Mouse (Mus musculus) splenic B cell, adult 2 months (primary cell): ENCODE results near the gene Syn3.

ENCODE experiments used
- DNase-seq: peaks from one replicate; pipeline ENCODE4 v3.0.0-alpha.2; 2011; ENCODE audit warnings: low read depth, low spot score
- H3K27me3 ChIP-seq: 2 replicates; pipeline ENCODE4 v1.6.1; 2012; ENCODE audit warnings: mild to moderate bottlenecking, low read length, moderate library complexity, mixed read lengths; ENCODE audit not compliant: control insufficient read depth, poor library complexity, insufficient read depth, severe bottlenecking
- H3K36me3 ChIP-seq: 2 replicates; pipeline ENCODE4 v1.6.1; 2012; ENCODE audit warnings: mild to moderate bottlenecking, low read length, moderate library complexity, mixed read lengths; ENCODE audit not compliant: control insufficient read depth, poor library complexity, insufficient read depth, severe bottlenecking

Gene Syn3

DNA sequence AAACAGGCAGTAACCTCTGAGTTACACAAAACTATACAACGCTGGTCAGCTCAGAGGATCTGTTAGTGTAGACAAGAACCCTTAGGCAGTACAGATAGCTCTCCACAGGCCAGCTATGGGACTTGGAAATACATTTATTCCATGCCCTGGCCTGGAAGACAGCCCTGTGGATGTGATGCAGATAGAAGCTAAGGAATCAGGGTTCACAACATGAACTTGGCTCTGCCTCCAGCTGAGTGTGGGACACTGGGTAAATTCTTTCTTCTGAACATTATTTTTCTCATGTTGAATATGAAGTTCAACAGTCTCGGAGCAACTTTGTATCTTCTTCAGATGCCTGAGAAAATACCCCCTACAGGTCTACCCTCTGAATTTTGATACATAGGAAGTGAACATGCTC is 201.4 kb downstream of the Syn3 start:
- no peak for DNase-seq
- Histone ChIP-seq H3K27me3 (no peaks in the 10 kb centered on the region), H3K36me3 (no peaks in the 10 kb centered on the region)

DNA sequence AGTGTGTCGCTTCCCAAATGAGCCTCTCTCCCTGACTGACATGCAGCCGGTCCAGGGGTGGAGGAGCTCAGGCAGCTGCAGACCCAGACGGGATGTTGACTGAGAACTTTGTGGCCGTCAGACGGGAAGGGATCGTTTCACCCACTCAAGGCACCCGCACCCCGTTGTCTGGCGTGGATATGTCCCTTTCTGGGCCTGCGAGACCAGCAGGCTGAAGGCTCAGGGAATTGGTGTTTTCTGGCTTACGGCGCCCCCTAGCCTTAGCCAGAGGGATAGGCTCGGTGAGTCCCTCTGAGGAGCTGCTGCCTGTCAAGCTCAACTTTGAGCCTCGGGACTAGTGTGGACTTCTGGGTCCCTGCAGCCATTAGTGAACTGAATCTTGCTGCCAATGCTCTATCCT is 202.6 kb downstream of the Syn3 start:
- H3K36me3 ChIP-seq = no peaks in the 10 kb centered on the region
- no peaks in the 10 kb centered on the region for H3K27me3 ChIP-seq
- peak; percentile 51 for DNase-seq

DNA sequence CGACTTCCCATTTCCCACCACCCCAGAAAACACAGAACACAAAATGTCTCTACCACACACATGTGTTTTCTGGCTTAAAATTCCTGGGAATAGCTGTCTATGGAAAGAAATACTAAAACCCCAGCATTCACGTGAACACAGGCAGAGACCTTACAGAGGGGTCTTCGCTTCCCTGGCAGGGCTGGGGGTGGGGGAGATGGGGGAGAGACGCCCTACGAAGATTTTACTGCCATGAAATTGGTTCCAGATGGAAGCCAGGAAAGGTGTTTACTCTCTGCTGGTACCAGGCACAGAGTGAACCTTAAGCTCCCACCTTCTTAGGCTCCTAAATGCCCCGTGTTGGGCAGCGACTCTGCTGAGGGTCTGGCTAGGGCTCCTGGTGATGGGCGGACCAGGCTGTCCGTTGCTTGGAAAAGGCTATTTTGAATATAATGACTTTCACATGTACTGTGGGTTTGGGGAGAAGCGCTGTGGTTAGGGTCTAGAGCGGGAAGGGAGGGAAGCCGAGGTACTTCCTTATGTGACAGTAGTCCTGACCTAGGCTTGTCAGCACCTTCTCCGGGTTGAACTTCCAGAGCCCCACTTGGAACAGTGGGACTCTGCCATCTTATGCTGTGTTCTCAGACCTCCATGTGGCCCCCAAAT is 203.1 kb downstream of the Syn3 start:
- Histone ChIP-seq H3K36me3 (no peaks in the 10 kb centered on the region), H3K27me3 (no peaks in the 10 kb centered on the region)
- DNase-seq = peak; percentile 0

DNA sequence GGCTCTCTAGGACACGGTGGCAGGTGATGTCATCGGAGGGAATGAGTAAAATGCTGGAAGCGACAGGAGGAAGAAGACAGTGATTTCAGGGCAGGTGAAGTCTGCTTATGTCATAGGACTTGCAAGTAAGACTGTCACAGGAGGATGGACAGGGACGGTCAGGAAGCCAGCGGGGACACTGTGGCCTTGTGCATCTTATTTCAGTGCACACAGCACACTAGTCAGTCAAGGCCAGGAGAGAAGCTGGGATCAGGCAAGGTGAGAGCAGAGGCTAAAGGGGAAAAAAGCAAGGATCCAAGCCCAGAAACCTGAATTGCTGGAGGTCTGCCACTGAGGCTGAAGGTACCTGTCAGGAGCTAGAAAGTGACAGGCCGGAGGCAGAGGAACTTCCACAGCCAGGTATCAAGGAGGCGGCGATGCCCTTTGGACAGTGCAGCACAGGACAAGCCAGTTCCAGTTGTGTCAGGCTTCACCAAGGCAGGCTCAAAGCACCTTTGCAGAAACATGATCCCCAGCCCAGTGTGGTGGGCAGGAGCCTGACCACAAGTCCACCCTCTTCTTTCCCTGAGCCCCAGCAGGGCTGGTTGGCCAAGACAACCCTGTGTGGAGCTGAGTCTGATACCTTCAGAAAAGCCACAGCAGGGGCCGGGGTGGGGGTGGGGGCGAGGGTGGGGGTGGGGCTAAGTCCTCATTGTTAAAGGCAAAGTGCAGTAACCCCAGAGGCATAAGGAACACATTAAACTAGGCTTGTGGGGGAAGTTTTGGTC is 203.9 kb downstream of the Syn3 start:
- no peak for DNase-seq
- no peaks in the 10 kb centered on the region for H3K27me3 ChIP-seq
- no peaks in the 10 kb centered on the region for H3K36me3 ChIP-seq

DNA sequence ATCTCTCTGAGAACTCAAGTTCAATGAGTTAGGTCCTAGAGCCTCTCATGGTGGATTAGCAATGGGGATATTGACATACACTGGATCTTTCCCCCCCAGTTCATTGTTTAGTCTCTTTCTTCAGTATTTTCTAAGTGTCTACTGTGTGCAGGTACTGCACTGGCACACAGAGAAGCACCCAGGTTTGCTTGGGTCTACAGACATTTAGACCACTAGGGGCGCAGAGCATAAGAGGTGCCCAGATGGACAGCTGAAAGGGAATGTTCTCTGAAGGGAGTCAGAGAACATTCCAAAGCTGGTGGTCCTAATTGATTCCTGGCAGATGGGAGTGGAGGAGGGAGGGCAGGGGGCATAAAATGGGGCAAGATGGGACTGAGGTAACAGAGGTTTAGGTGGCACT is 204.8 kb downstream of the Syn3 start:
- no peaks in the 10 kb centered on the region for H3K36me3 ChIP-seq
- H3K27me3 ChIP-seq = no peaks in the 10 kb centered on the region
- DNase-seq = no peak

DNA sequence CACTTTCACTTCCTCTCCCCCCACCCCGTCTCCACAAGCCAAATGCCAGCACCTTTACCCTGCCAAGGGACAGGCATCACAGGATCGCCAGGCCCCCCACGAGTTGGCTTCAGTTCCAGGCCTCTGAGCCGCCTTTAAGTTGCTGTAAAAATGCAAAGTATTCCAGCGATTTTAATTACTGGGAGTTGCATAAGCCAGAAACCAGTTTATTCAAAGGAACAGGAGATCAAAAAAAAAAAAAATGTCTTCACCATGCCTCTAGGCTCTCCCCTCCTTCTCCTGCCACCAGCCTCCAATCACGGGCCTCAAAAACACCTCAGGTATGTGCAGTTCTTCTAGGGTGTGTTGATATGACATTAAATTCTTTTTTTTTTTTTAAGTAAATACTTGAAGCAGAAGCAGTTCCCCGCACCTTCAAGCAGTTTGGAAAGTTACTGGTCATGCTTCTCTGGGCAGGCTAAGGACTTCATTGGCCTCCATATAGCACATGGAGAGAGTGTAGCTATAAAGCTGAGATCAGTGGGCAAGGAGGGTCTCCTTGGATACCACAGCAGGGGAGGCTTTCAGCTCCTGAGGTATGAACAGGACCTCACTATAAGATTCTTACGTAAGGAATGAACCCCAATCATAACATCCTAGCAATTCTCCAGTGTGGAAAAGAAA is 208.5 kb downstream of the Syn3 start:
- Histone ChIP-seq H3K36me3 (no peaks in the 10 kb centered on the region), H3K27me3 (no peaks in the 10 kb centered on the region)
- no peak for DNase-seq

DNA sequence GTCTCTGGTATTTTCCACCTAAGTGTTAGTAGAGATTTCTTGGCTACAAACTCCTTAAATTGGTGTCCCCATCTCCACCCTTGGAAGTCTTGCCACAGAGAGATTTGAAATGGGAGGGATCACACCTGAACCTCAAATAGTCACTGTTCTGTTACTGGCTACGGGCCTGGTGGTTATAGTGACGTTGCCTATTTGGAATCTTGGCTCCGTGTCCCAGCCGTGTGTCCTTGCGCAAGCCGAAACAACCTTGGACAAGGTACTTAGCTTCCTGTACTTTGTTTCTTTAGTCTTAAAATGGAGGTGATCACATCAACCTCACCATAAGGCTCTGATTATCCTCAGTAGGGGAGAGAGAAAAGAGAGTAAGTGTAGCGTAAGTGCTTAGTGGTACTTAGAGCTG is 212.2 kb downstream of the Syn3 start:
- H3K27me3 ChIP-seq = no peaks in the 10 kb centered on the region
- no peak for DNase-seq
- no peaks in the 10 kb centered on the region for H3K36me3 ChIP-seq

DNA sequence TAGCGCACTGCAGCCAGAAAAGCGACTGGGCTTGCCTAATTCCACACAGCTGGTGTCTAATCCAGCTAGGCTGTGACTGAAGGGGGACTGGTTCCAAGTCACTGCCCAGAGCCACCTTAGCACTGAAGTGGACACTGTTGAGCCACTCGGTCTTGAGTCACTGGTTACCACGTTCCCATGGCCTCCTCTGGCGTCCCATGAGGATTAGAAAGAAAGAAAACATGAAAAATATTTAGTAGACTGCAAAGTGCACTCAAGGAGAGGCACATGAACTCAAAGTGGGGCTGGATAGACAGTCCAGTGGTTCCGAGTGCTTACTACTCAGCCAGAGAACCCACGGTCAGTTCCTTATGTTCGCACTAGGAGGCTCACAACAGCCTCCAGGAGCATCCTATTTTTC is 217.5 kb downstream of the Syn3 start:
- DNase-seq = no peak
- Histone ChIP-seq H3K36me3 (no peaks in the 10 kb centered on the region), H3K27me3 (no peaks in the 10 kb centered on the region)

DNA sequence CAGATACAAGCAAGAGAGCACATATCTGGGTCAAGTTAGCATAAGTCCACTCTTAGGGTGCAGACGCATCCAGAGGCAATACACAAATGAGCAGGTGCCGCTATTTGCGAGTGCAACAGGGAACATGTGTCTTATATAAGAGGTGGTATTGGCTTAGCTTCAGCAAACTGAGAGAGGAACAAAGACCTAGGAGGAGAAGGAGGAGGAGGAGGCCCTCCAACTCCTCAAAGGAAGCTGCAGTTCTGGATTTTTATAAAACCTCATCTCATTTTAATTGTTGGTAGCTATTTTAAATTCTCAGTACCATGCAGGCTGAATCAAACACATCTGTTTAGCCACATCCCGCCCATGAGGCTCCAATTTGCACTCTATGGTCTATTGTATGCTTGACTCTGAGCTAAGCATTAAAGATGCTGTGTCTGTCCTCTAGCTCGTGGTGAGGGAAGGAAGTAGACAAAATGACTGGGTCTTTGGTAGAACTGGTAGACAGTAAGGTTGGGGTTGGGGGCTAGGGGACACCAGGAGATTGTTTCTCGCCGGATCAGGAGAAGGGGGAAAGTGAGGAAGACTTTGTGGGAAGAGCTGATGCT is 219.0 kb downstream of the Syn3 start:
- no peaks in the 10 kb centered on the region for H3K36me3 ChIP-seq

DNA sequence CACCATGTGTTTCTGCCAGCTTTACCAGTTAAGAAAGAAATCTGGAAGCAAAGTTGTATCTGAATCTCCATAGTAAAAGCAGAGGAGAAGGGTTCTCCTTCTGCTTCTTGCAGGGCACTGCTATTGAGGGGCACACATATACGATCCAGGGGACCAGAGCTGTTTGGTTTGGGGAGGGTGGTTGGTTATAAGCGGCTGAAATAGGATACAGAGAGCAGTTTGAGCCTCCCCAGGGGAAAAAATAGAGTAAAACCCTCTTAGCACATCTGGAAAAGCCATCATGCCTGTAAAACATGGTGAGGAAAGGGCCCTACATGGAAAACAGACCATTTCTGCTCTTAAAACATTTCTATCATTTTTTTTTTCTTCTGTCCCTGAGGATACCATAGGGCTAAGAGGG is 220.2 kb downstream of the Syn3 start:
- no peak for DNase-seq
- Histone ChIP-seq H3K27me3 (no peaks in the 10 kb centered on the region), H3K36me3 (no peaks in the 10 kb centered on the region)

More for the DNA sequence above, 219.0 kb downstream of the Syn3 start:
- no peaks in the 10 kb centered on the region for H3K27me3 ChIP-seq
- no peak for DNase-seq

DNA sequence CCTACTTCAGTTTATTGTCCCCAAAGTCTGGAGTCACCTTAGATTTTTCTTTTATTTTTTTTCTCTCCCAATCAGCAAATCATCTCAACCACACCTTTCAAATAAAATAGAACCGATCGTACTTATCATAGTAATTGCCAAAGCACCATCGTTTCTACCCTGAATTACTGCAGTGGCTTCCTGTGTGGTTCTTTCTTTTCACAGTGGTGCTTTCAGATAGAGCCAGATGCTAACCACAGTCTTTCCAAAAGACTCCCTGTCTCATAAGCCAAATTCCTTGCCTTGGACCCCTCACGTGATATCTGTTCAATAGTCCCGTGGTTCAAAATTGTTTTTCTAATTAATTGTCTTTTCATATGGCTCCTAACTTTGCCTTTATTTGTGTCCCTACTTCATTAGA is 221.4 kb downstream of the Syn3 start:
- no peaks in the 10 kb centered on the region for H3K27me3 ChIP-seq
- no peaks in the 10 kb centered on the region for H3K36me3 ChIP-seq
- no peak for DNase-seq

DNA sequence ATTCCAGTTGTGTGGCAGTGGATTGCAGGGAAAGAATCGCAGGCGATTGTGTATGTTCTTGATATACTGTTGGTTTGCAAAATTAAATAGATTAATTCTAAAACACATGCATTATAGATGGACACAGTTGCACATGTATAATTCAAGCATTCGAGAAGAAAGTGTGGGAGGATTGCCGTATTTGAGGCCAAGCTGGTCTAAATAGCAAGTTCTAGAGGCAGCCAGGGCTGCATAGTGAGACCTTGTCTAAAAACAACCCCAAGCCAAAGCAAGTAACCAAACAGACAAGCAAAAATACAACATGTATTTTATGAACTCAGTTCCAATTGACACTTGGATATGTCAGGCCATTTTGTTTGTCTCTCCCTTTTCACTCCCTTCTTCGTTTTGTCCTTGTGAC is 223.1 kb downstream of the Syn3 start:
- no peak for DNase-seq
- H3K36me3 ChIP-seq = no peaks in the 10 kb centered on the region
- H3K27me3 ChIP-seq = no peaks in the 10 kb centered on the region

DNA sequence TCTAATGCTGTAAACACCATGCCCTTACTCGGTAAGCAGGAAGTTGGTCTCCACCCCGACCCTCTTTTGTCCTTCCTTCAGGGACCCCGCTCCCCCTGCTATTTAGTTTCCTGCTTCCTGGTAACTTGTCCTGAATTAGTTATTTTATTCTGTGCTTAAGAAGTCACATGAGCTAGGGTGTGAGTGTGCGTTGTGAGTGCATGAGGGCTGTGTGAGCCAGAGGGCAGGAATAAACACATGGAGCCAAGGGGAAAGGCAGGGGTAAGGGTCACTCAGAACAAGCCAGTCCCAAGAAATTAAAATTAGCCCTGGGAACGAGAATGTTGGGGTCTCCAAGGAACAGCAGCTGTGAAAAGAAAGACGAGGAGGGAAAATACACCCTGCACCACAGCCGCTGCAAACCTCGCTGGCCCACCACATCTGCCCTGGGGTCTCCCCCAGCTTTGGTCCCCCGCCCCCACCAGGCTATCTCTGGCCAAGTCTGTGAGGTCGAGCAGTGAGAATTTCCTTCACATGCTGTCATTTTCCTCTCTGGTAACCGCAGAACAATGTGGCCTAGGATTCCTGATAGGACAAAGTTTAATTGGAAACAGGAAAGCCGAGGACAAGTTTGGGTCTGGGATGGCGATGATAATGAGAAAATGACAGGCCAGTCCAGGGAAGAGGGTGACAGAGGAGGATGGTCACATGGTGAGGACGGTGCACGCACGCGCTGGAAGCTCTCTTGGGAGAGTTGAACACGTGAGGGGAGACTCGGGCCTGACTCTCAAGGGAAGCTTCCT is 225.1 kb downstream of the Syn3 start:
- Histone ChIP-seq H3K27me3 (no peaks in the 10 kb centered on the region), H3K36me3 (no peaks in the 10 kb centered on the region)
- DNase-seq = no peak

DNA sequence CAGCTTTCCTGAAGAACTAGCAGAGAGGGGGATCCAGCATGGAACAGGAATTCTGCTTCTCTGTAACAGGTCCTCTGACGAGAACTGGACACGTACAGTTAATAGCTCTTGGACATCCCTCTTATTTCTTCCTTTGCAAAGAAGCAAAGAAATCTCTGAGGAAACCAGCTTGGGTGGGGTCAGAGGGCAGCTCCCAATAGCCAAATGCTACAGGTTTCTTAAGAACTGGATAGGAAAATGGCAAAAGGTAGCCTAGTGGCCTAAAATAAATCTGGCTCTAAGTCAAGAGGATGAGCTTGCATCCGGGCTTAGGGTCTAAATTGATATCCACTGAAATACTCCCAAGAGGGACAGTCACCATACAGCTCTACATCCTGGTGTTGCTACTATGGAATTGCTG is 225.9 kb downstream of the Syn3 start:
- H3K36me3 ChIP-seq = no peaks in the 10 kb centered on the region
- H3K27me3 ChIP-seq = no peaks in the 10 kb centered on the region
- DNase-seq = no peak
